Mouse (Mus musculus): ENCODE measurements at regions not wholly inside any gene's neighbourhood (a gene's known extent, or its start where the extent isn't known, plus 50 kb on each side); places are given as distances from the start of the nearest gene placed in this dataset.
"Not testable (repeated sequence)": the region's sequence is repeated elsewhere in the genome, so short reads cannot be mapped to it uniquely, and the experiment has no call there.

GRCm38 (mm10) chr11:114513446-114513845 is 154.9 kb upstream of the Rpl38 start:
- Histone ChIP-seq H3K36me3 (no peaks in the 10 kb centered on the region), H3K9me3 (replicated peaks) (no peaks in the 10 kb centered on the region), H3K9ac (no peak overlapping the region), H3K27me3 (replicated peaks) (peaks cover 29% of the 10 kb centered on the region), H3K27ac (no peak overlapping the region), H3K4me3 (no peak overlapping the region), H3K4me1 (no peaks in the 10 kb centered on the region), H3K4me2 (no peak overlapping the region)
- ATAC-seq = no peak
- WGBS (ENCODE audit: insufficient replicate concordance) = 18% methylated on average over 5 of the region's 5 CpGs

- Histone ChIP-seq H3K27me3 (replicated peaks) (peaks cover 33% of the 10 kb centered on the region), H3K4me1 (no peaks in the 10 kb centered on the region), H3K4me2 (no peak overlapping the region), H3K4me3 (no peak overlapping the region), H3K27ac (no peak overlapping the region), H3K36me3 (no peaks in the 10 kb centered on the region), H3K9me3 (replicated peaks) (no peaks in the 10 kb centered on the region), H3K9ac (no peak overlapping the region)
- WGBS (ENCODE audit: insufficient replicate concordance) = 21% methylated on average over 5 of the region's 5 CpGs
- no peak for ATAC-seq
These were observed 156.3 kb upstream of the Rpl38 start for GRCm38 (mm10) chr11:114511994-114512393.

GRCm38 (mm10) chr11:114502562-114502961 is 165.8 kb upstream of the Rpl38 start:
- Histone ChIP-seq H3K36me3 (no peaks in the 10 kb centered on the region), H3K4me2 (no peak overlapping the region), H3K27ac (no peak overlapping the region), H3K9ac (no peak overlapping the region), H3K4me3 (no peak overlapping the region), H3K4me1 (no peaks in the 10 kb centered on the region), H3K9me3 (replicated peaks) (no peaks in the 10 kb centered on the region), H3K27me3 (replicated peaks) (peaks cover 27% of the 10 kb centered on the region)
- no peak for ATAC-seq
- 21% methylated on average over 5 of the region's 5 CpGs for WGBS (ENCODE audit: insufficient replicate concordance)

GRCm38 (mm10) chr11:114501869-114502540 is 166.3 kb upstream of the Rpl38 start:
- H3K4me1 ChIP-seq = no peaks in the 10 kb centered on the region
- ATAC-seq = no peak

GRCm38 (mm10) chr11:114500416-114500815 is 167.9 kb upstream of the Rpl38 start:
- H3K9ac ChIP-seq = no peak overlapping the region
- H3K4me2 ChIP-seq = no peak overlapping the region
- no peak for ATAC-seq
- no peak overlapping the region for H3K27ac ChIP-seq
- H3K9me3 ChIP-seq (replicated peaks) = no peaks in the 10 kb centered on the region
- WGBS (ENCODE audit: insufficient replicate concordance) = 79% methylated on average over 7 of the region's 7 CpGs
- no peaks in the 10 kb centered on the region for H3K4me1 ChIP-seq
- H3K36me3 ChIP-seq = no peaks in the 10 kb centered on the region
- no peak overlapping the region for H3K4me3 ChIP-seq
- peaks cover 34% of the 10 kb centered on the region for H3K27me3 ChIP-seq (replicated peaks)

More at GRCm38 (mm10) chr11:114501869-114502540, 166.3 kb upstream of the Rpl38 start:
- WGBS (ENCODE audit: insufficient replicate concordance) = 48% methylated on average over 5 of the region's 5 CpGs
- H3K4me2 ChIP-seq = no peak overlapping the region
- no peak overlapping the region for H3K27ac ChIP-seq
- H3K36me3 ChIP-seq = no peaks in the 10 kb centered on the region
- H3K9me3 ChIP-seq (replicated peaks) = no peaks in the 10 kb centered on the region
- H3K9ac ChIP-seq = no peak overlapping the region
- peaks cover 29% of the 10 kb centered on the region for H3K27me3 ChIP-seq (replicated peaks)
- H3K4me3 ChIP-seq = no peak overlapping the region

GRCm38 (mm10) chr11:114499665-114500064 is 168.7 kb upstream of the Rpl38 start:
- no peak for ATAC-seq
- H3K4me3 ChIP-seq = no peak overlapping the region
- no peak overlapping the region for H3K4me2 ChIP-seq
- no peak overlapping the region for H3K9ac ChIP-seq
- peaks cover 42% of the 10 kb centered on the region for H3K27me3 ChIP-seq (replicated peaks)
- 70% methylated on average over 12 of the region's 12 CpGs for WGBS (ENCODE audit: insufficient replicate concordance)
- no peaks in the 10 kb centered on the region for H3K36me3 ChIP-seq
- H3K4me1 ChIP-seq = no peaks in the 10 kb centered on the region
- no peaks in the 10 kb centered on the region for H3K9me3 ChIP-seq (replicated peaks)
- no peak overlapping the region for H3K27ac ChIP-seq

GRCm38 (mm10) chr11:114495520-114495921 is 172.8 kb upstream of the Rpl38 start:
- WGBS (ENCODE audit: insufficient replicate concordance) = 51% methylated on average over 5 of the region's 5 CpGs
- Histone ChIP-seq H3K27me3 (replicated peaks) (peaks cover 56% of the 10 kb centered on the region), H3K9ac (no peak overlapping the region)

GRCm38 (mm10) chr11:114486455-114486854 is 181.9 kb upstream of the Rpl38 start:
- no peak overlapping the region for H3K9ac ChIP-seq
- 39% methylated on average over 8 of the region's 8 CpGs for WGBS (ENCODE audit: insufficient replicate concordance)
- no peak for ATAC-seq
- H3K36me3 ChIP-seq = no peaks in the 10 kb centered on the region
- peaks cover 12% of the 10 kb centered on the region for H3K4me1 ChIP-seq
- peaks cover 58% of the 10 kb centered on the region for H3K27me3 ChIP-seq (replicated peaks)
- no peaks in the 10 kb centered on the region for H3K9me3 ChIP-seq (replicated peaks)
- no peak overlapping the region for H3K4me3 ChIP-seq
- no peak overlapping the region for H3K27ac ChIP-seq
- H3K4me2 ChIP-seq = no peak overlapping the region

More at GRCm38 (mm10) chr11:114495520-114495921, 172.8 kb upstream of the Rpl38 start:
- Histone ChIP-seq H3K36me3 (no peaks in the 10 kb centered on the region), H3K4me3 (no peak overlapping the region), H3K27ac (no peak overlapping the region), H3K4me1 (no peaks in the 10 kb centered on the region), H3K9me3 (replicated peaks) (no peaks in the 10 kb centered on the region), H3K4me2 (no peak overlapping the region)
- no peak for ATAC-seq

GRCm38 (mm10) chr11:114485429-114485828 is 182.9 kb upstream of the Rpl38 start:
- H3K9ac ChIP-seq = no peak overlapping the region
- 20% methylated on average over 15 of the region's 15 CpGs for WGBS (ENCODE audit: insufficient replicate concordance)
- no peaks in the 10 kb centered on the region for H3K9me3 ChIP-seq (replicated peaks)
- H3K27me3 ChIP-seq (replicated peaks) = peaks cover 50% of the 10 kb centered on the region
- H3K27ac ChIP-seq = no peak overlapping the region
- peak overlapping the region; percentile 9; the same call in 1 of the 2 replicates for H3K4me3 ChIP-seq
- no peaks in the 10 kb centered on the region for H3K36me3 ChIP-seq
- H3K4me1 ChIP-seq = peaks cover 12% of the 10 kb centered on the region
- peak overlapping the region; percentile 49 for H3K4me2 ChIP-seq
- ATAC-seq = peak; percentile 82

- no peak for ATAC-seq
- peaks cover 41% of the 10 kb centered on the region for H3K27me3 ChIP-seq (replicated peaks)
- H3K4me1 ChIP-seq = peaks cover 12% of the 10 kb centered on the region
- H3K9me3 ChIP-seq (replicated peaks) = no peaks in the 10 kb centered on the region
- no peak overlapping the region for H3K4me2 ChIP-seq
- H3K36me3 ChIP-seq = no peaks in the 10 kb centered on the region
- no peak overlapping the region for H3K4me3 ChIP-seq
- no peak overlapping the region for H3K9ac ChIP-seq
- WGBS (ENCODE audit: insufficient replicate concordance) = 75% methylated on average over 4 of the region's 4 CpGs
- H3K27ac ChIP-seq = no peak overlapping the region
These were observed 183.7 kb upstream of the Rpl38 start for GRCm38 (mm10) chr11:114484668-114484953.

- Histone ChIP-seq H3K4me3 (no peak overlapping the region), H3K27ac (no peak overlapping the region), H3K27me3 (replicated peaks) (peaks cover 36% of the 10 kb centered on the region), H3K9ac (no peak overlapping the region), H3K4me1 (peaks cover 13% of the 10 kb centered on the region), H3K4me2 (no peak overlapping the region), H3K9me3 (replicated peaks) (no peaks in the 10 kb centered on the region), H3K36me3 (no peaks in the 10 kb centered on the region)
- 57% methylated on average over 12 of the region's 12 CpGs for WGBS (ENCODE audit: insufficient replicate concordance)
- no peak for ATAC-seq
These were observed 184.3 kb upstream of the Rpl38 start for GRCm38 (mm10) chr11:114483823-114484667.

GRCm38 (mm10) chr11:114483350-114483749 is 185.0 kb upstream of the Rpl38 start:
- H3K4me1 ChIP-seq = peaks cover 15% of the 10 kb centered on the region
- ATAC-seq; H3K9ac ChIP-seq; H3K4me2 ChIP-seq; H3K36me3 ChIP-seq; H3K27ac ChIP-seq; H3K9me3 ChIP-seq (replicated peaks); H3K4me3 ChIP-seq: not testable (repeated sequence)
- WGBS (ENCODE audit: insufficient replicate concordance) = 71% methylated on average over 7 of the region's 7 CpGs
- H3K27me3 ChIP-seq (replicated peaks) = peaks cover 30% of the 10 kb centered on the region

Data from liver, embryonic 12.5 days (tissue).